Mouse (Mus musculus): ENCODE data around the gene B4galt5. TPM values are rescaled to one million over a fixed set of nuclear protein-coding genes. Genes with fewer than 3 reads are reported as not detected.

Gene B4galt5
- polyA plus RNA-seq, 1 experiment, result 70.0 TPM

DNA sequence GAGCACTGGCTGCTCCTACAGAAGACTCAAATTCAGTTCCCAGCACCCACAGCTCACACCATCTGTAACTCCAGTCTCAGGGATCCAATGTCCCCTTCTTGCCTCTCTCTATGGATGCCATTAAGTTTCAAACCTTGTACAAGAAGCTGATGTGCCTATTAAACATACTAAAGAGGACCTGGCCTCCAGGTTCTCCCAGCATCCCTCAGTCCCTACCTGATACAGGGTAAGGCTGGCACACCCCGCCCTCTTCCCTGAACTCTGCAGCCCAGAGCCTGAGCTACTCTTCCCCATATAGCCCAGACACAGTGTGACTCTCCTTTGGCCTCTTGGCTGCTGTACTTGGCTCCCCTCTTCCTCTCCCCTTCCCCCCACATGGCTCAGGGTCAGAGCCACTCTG, 38.9 kb downstream of the B4galt5 start:
- H3K36me3 ChIP-seq (ENCODE audit: control insufficient read depth, insufficient read depth), result peaks cover 12% of the 10 kb centered on the region
- TF ChIP-seq SRF (IDR thresholded peaks at IDR 0.05; ENCODE audit: control insufficient read depth, insufficient read length, low read depth) (no peak), MAX (IDR thresholded peaks at IDR 0.05; ENCODE audit: low read depth) (no peak), REST (IDR thresholded peaks at IDR 0.05; ENCODE audit: insufficient read depth, insufficient read length) (no peak), USF1 (IDR thresholded peaks at IDR 0.05; ENCODE audit: low read depth) (no peak), MYOG (IDR thresholded peaks at IDR 0.05; ENCODE audit: control insufficient read depth in 1 of 3, insufficient read depth in 1 of 3, insufficient read length in 2 of 3, low read depth in 2 of 3) (no peak), MYOD1 (IDR thresholded peaks at IDR 0.05; ENCODE audit: control insufficient read depth in 1 of 3, insufficient read length in 2 of 3, low read depth in 2 of 3) (no peak), TCF12 (IDR thresholded peaks at IDR 0.05; ENCODE audit: insufficient read depth, poor library complexity, severe bottlenecking) (no peak), E2F4 (IDR thresholded peaks at IDR 0.05; ENCODE audit: insufficient read depth) (no peak), POLR2A (IDR thresholded peaks at IDR 0.05; ENCODE audit: insufficient read length, low read depth) (no peak), CEBPB (IDR thresholded peaks at IDR 0.05; ENCODE audit: insufficient read depth, poor library complexity, severe bottlenecking) (no peak), POLR2AphosphoS2 (IDR thresholded peaks at IDR 0.05; ENCODE audit: insufficient read length, low read depth) (no peak), TCF3 (IDR thresholded peaks at IDR 0.05; ENCODE audit: insufficient read length, low read depth) (no peak)

DNA sequence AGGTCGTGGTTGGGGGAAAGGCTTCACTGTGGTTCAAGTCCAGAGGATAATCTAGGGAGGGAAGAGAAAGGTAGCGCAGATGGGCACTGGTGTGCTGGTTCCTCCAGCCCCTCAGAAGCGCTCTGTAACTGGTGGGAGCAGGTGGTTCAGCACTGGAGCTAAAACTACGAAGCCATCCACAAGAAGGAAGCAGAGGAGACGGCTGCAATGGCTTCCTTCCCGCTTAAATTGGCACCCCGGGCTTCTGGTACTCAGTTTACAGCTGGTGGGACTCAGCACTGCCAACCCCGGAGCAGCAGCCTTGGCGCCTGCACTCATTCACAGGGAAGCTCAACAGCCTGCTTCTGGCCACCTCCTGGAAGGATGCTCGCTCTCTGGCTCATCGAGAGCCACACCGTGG, 39.7 kb downstream of the B4galt5 start:
- Histone ChIP-seq H3K36me3 (ENCODE audit: control insufficient read depth, insufficient read depth) (peaks cover 15% of the 10 kb centered on the region), H3K27me3 (ENCODE audit: control insufficient read depth, insufficient read depth, insufficient read length) (no peaks in the 10 kb centered on the region), H3K79me2 (ENCODE audit: control insufficient read depth, insufficient read depth) (peaks cover 10% of the 10 kb centered on the region), H3K4me2 (ENCODE audit: low read depth) (no peak overlapping the region), H3ac (ENCODE audit: control insufficient read depth, insufficient read length) (no peak overlapping the region), H3K4me3 (no peak overlapping the region)
- TF ChIP-seq USF1 (IDR thresholded peaks at IDR 0.05; ENCODE audit: low read depth), result no peak
- no peak for TF ChIP-seq CEBPB (IDR thresholded peaks at IDR 0.05; ENCODE audit: insufficient read depth, poor library complexity, severe bottlenecking)
- TF ChIP-seq POLR2A (IDR thresholded peaks at IDR 0.05; ENCODE audit: insufficient read length, low read depth), result no peak
- TF ChIP-seq MAX (IDR thresholded peaks at IDR 0.05; ENCODE audit: low read depth), result no peak
- TF ChIP-seq E2F4 (IDR thresholded peaks at IDR 0.05; ENCODE audit: insufficient read depth), result no peak
- TF ChIP-seq SRF (IDR thresholded peaks at IDR 0.05; ENCODE audit: control insufficient read depth, insufficient read length, low read depth), result no peak
- no peak for TF ChIP-seq TCF3 (IDR thresholded peaks at IDR 0.05; ENCODE audit: insufficient read length, low read depth)
- TF ChIP-seq MYOG (IDR thresholded peaks at IDR 0.05; ENCODE audit: control insufficient read depth in 1 of 3, insufficient read depth in 1 of 3, insufficient read length in 2 of 3, low read depth in 2 of 3), result no peak
- no peak for TF ChIP-seq REST (IDR thresholded peaks at IDR 0.05; ENCODE audit: insufficient read depth, insufficient read length)

More for the DNA sequence above, 38.9 kb downstream of the B4galt5 start:
- Histone ChIP-seq H3ac (ENCODE audit: control insufficient read depth, insufficient read length) (no peak overlapping the region), H3K27me3 (ENCODE audit: control insufficient read depth, insufficient read depth, insufficient read length) (no peaks in the 10 kb centered on the region), H3K4me2 (ENCODE audit: low read depth) (no peak overlapping the region), H3K4me3 (no peak overlapping the region), H3K79me2 (ENCODE audit: control insufficient read depth, insufficient read depth) (peaks cover 17% of the 10 kb centered on the region)

DNA sequence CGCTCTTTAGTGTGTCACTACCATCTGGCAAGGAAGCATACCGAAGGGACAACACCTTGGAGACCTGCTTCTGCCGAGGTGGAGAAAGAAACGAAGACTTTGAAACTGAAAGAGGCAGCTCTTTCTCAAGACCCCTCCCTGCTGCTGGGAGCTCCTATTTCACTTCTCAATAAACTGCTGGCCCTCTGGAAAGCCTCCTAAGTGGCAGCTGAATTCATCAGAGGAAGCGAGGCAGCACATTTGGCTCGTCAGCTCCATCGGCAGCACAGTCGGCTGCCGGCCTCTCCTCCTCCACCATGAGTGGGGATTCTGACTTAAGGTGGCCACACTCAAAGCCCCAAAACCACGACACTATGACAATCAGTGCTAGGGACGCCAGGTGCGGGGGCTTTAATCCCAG, 41.3 kb downstream of the B4galt5 start:
- no peaks in the 10 kb centered on the region for H3K27me3 ChIP-seq (ENCODE audit: control insufficient read depth, insufficient read depth, insufficient read length)
- no peak for TF ChIP-seq POLR2AphosphoS2 (IDR thresholded peaks at IDR 0.05; ENCODE audit: insufficient read length, low read depth)
- no peak for TF ChIP-seq MYOG (IDR thresholded peaks at IDR 0.05; ENCODE audit: control insufficient read depth in 1 of 3, insufficient read depth in 1 of 3, insufficient read length in 2 of 3, low read depth in 2 of 3)
- no peak for TF ChIP-seq E2F4 (IDR thresholded peaks at IDR 0.05; ENCODE audit: insufficient read depth)
- no peak for TF ChIP-seq USF1 (IDR thresholded peaks at IDR 0.05; ENCODE audit: low read depth)
- TF ChIP-seq CEBPB (IDR thresholded peaks at IDR 0.05; ENCODE audit: insufficient read depth, poor library complexity, severe bottlenecking), result no peak
- TF ChIP-seq SRF (IDR thresholded peaks at IDR 0.05; ENCODE audit: control insufficient read depth, insufficient read length, low read depth), result no peak
- TF ChIP-seq REST (IDR thresholded peaks at IDR 0.05; ENCODE audit: insufficient read depth, insufficient read length), result no peak
- no peak for TF ChIP-seq MYOD1 (IDR thresholded peaks at IDR 0.05; ENCODE audit: control insufficient read depth in 1 of 3, insufficient read length in 2 of 3, low read depth in 2 of 3)
- TF ChIP-seq TCF3 (IDR thresholded peaks at IDR 0.05; ENCODE audit: insufficient read length, low read depth), result no peak
- TF ChIP-seq TCF12 (IDR thresholded peaks at IDR 0.05; ENCODE audit: insufficient read depth, poor library complexity, severe bottlenecking), result no peak
- TF ChIP-seq POLR2A (IDR thresholded peaks at IDR 0.05; ENCODE audit: insufficient read length, low read depth), result no peak
- no peak for TF ChIP-seq MAX (IDR thresholded peaks at IDR 0.05; ENCODE audit: low read depth)
- no peak overlapping the region for H3ac ChIP-seq (ENCODE audit: control insufficient read depth, insufficient read length)
- peaks cover 4% of the 10 kb centered on the region for H3K79me2 ChIP-seq (ENCODE audit: control insufficient read depth, insufficient read depth)
- no peak overlapping the region for H3K4me3 ChIP-seq
- no peak overlapping the region for H3K4me2 ChIP-seq (ENCODE audit: low read depth)
- peaks cover 16% of the 10 kb centered on the region for H3K36me3 ChIP-seq (ENCODE audit: control insufficient read depth, insufficient read depth)

DNA sequence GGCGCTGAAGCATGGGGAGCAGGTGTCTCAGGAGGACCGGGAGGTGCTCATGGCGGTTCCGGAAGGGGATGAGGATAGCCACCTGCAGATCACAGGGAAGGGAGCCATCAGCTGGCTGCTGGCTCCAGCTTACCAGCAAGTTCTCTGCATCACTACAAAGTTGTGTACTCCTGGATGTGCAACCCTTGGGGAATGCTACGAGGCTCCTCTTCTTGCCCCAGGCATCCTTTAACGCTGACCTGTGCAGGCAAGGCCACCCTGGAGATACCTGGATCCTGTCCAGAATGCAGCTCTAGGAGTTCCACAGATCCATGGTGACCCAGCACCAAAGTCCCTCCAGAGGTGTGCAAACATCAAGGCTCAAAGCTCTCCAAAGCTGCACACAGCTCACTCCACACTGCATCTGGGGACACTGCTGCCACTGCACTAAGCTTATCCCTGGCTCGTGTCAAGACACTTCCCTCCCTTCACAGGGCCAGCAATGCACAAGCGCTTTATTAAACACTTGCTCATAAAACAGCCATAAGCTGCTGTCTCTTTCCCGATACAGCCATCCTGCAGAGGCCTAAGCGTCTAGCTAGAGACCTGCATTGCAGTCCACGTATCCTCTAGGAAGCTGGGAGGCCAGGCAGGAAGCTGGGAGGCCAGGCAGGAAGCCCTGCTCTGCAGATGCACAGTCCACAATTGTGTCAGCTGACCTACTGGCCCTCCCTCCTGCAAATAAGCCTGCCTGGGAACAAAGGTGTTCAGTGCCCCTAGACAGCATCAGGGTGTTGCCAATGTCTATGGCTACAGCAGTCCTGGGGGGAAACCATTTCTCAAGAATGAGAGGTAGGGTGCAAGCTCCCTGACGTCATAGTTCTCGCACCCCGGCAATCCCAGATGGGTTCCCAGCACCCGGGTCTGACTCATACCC, 42.1 kb downstream of the B4galt5 start:
- TF ChIP-seq MYOD1 (IDR thresholded peaks at IDR 0.05; ENCODE audit: control insufficient read depth in 1 of 3, insufficient read length in 2 of 3, low read depth in 2 of 3) (no peak), CEBPB (IDR thresholded peaks at IDR 0.05; ENCODE audit: insufficient read depth, poor library complexity, severe bottlenecking) (no peak), TCF12 (IDR thresholded peaks at IDR 0.05; ENCODE audit: insufficient read depth, poor library complexity, severe bottlenecking) (no peak)
- Histone ChIP-seq H3ac (ENCODE audit: control insufficient read depth, insufficient read length) (no peak overlapping the region), H3K27me3 (ENCODE audit: control insufficient read depth, insufficient read depth, insufficient read length) (no peaks in the 10 kb centered on the region), H3K4me2 (ENCODE audit: low read depth) (no peak overlapping the region), H3K4me3 (no peak overlapping the region), H3K36me3 (ENCODE audit: control insufficient read depth, insufficient read depth) (peaks cover 16% of the 10 kb centered on the region), H3K79me2 (ENCODE audit: control insufficient read depth, insufficient read depth) (no peaks in the 10 kb centered on the region)

Measured in myocyte (in vitro differentiated cells).